Mouse (Mus musculus): ENCODE measurements around the gene Nfkbil1.

Gene Nfkbil1

DNA sequence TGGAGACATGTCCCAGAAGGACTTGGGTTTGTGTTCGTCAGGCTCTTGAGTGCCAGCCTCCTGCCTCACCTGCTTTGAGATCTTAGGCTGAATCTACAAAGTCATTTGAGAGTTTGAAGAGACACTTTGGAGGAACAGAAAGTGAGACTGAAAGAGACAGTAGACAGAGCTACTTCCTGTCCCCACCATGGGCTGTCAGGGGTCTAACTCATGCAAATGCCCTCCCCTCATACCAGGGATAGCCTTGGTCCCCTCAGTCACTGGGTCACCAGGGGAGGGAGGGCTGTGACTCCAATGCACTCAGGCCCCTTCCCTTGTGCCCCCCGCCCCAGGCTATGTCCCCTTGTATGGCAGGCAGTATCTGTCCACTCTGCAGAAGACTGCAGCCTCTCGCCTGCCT, 62.3 kb downstream of the Nfkbil1 start:
- no peak for DNase-seq

DNA sequence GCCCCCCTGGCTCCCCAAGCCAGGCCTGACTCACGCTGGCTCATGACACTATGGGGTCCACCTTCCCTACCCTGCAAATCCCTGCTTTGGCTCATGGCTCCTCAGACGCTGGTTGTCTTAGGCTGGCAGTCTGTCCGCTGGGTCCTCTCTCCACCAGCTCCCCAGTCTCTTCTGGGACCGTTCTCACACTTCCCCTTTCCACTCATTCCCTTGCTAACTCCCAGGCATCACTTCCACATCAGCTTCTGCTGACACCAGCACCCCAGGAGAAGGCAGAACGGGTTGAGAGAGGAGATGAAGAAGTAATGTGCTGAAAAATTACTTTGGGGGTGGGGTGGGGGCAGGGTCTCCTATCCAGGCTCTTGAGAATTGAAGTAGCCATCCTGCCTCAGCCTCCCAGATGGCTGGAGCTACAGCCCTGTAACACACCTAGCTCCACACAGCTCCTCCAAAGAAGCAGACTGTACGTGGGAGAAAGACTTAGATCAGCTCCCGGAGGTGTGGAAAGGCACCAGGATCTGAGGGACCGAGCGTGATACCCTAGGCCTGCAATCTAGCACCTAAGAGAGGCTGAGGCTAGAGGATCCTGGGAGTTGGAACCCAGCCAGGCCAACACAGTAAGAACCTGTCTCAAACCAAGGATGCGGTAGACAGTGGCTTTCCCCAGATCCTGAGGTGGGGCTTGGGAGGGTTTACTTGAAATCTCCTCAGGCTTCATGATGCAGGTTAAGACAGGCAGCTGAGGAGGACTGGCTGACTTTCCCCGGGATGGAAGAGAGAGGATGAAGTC, 63.0 kb downstream of the Nfkbil1 start:
- DNase-seq, result no peak

Measured in thymus, postnatal 14 days (tissue).